Mouse (Mus musculus) embryonic facial prominence, embryonic 10.5 days (tissue): ENCODE data around the gene Gm3646. TPM values are rescaled to one million over a fixed set of nuclear protein-coding genes. Genes with fewer than 3 reads are reported as not detected.

Source experiments
- DNase-seq: peaks from one replicate; pipeline ENCODE4 v3.0.0-alpha.2; 2017; ENCODE audit warnings: low spot score
- H3K27ac ChIP-seq: fragments of 300-500 bp; sonication (generic); replicated peaks from 2 replicates; pipeline ENCODE4 v1.5.1; 2016; ENCODE audit warnings: mild to moderate bottlenecking
- H3K27me3 ChIP-seq: fragments of 300-500 bp; sonication (generic); replicated peaks from 2 replicates; pipeline ENCODE4 v1.6.1; 2016; ENCODE audit warnings: low read depth, mild to moderate bottlenecking; ENCODE audit not compliant: poor library complexity, severe bottlenecking
- H3K36me3 ChIP-seq: fragments of 300-500 bp; sonication (generic); replicated peaks from 2 replicates; pipeline ENCODE4 v1.6.1; 2016; ENCODE audit warnings: mild to moderate bottlenecking, moderate library complexity
- H3K4me1 ChIP-seq: fragments of 300-500 bp; sonication (generic); 2 replicates; pipeline ENCODE4 v1.6.1; 2016
- H3K4me3 ChIP-seq: fragments of 300-500 bp; sonication (generic); 2 replicates; pipeline ENCODE4 v1.5.1; 2016; ENCODE audit warnings: mild to moderate bottlenecking, moderate library complexity
- H3K9me3 ChIP-seq: fragments of 300-500 bp; sonication (generic); 2 replicates; pipeline ENCODE4 v1.6.1; 2016; ENCODE audit warnings: mild to moderate bottlenecking
- WGBS: fragments of 180-500 bp; shearing (Covaris S2); methylation state at CpG from one replicate; pipeline ENCODE4 v1.1.7; 2016; 5-methylcytosine and 5-hydroxymethylcytosine counted together
- polyA plus RNA-seq: library from polyadenylated mRNA; unstranded; fragments of >200 nt; fragmentation: Nextera tagmentation; extraction: Ambion mirVana; gene quantifications from 2 replicates; pipeline ENCODE4 v1.2.1, GENCODE M21; 2016

Gene Gm3646
- not detected in 2 replicates for polyA plus RNA-seq

DNA sequence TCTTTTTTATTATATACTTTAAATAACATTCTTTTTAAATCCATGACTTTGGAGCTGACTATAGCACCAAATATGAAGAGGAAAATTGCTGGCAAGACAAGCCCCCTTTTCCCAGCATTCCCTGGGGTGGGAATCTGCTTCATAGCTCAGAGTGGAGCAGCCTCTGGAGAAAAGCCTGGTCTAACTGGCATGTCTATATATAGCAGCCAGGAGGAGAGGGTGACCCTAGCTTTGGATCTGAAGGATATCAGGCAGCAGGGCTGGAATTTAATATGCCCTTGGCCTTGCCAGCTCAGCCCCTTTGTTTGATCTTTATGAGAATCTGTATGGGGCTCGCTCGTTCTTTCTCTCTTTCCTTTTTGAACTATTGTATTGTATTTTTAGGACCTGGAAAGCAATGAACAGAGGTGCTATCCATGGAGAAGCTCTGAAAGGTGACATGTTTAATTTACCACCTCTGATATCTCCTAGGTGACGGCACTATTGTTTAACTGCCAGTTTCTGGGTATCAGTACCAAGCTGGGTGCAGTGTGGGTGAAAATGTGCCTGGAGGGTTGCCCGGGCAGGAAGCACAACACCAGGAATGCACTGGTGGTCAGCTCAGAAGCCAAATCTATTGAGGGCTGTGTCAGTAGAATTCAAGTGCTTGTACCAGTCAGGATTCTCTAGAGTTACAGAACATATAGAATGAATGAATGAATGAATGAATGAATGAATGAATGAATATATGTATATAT, at the start of gene Gm3646:
Gene Gm3646, minus strand, starts transcription at position 90 of the 737 bp plus-strand sequence.
- Histone ChIP-seq H3K27ac (no peak within 1 kb of the TSS), H3K4me3 (no peak within 1 kb of the TSS), H3K9me3 (no peaks in the 10 kb centered on the region), H3K27me3 (no peaks in the 10 kb centered on the region), H3K36me3 (no peaks in the 10 kb centered on the region), H3K4me1 (no peaks in the 10 kb centered on the region)
- no peak for DNase-seq
- 89% methylated on average over 4 of the region's 4 CpGs for WGBS

DNA sequence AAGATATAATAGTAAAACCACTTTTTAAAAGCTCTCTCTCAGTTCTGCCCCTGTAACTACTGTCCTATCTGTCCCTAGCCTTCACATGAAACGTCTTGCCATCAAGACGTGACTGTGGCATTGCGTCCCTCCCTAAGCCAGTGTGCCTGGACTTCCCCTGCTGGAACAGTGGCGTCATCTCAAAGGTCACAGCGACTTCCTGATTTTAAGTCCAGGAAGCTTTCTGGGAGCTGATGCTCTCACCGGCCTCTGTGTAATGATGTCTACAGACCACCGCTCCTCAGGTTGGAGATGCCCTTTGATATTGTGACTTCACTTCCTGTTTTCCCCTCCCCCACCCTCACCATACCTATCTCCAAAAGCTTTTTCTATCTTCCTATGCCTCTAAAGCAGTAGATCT, 41.9 kb upstream of the Gm3646 start:
- no peak overlapping the region for H3K27ac ChIP-seq
- no peaks in the 10 kb centered on the region for H3K36me3 ChIP-seq
- H3K9me3 ChIP-seq = no peaks in the 10 kb centered on the region
- H3K27me3 ChIP-seq = no peaks in the 10 kb centered on the region
- no peak for DNase-seq
- no peak overlapping the region for H3K4me3 ChIP-seq
- H3K4me1 ChIP-seq = peaks cover 9% of the 10 kb centered on the region
- 84% methylated on average over 7 of the region's 7 CpGs for WGBS

DNA sequence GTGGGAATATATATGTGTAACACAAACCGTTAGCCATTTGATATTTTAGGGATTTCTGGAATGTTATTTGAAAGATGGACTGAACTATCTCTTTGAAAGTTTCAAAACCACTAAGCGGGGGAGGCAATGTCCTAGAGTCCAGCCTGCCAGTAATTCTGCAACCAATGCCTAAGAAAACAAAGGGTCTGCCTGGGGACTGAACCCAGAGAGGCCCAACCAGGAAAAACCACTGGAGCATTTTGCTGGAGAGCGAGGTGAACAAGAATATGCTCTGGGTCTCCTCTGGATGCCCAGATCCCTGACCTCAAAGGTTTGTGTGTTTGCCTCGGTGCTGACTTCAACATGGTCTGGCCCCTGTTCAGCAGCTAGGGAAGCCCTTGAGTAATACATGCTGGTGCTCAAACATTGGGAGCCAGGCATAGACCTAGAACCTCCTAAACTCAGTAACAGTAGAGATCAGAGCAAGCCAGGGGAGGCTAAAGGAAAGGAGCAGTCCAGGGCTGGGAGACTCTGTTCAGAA, 41.0 kb upstream of the Gm3646 start:
- Histone ChIP-seq H3K9me3 (no peaks in the 10 kb centered on the region), H3K27me3 (no peaks in the 10 kb centered on the region), H3K27ac (no peak overlapping the region), H3K4me3 (no peak overlapping the region), H3K36me3 (no peaks in the 10 kb centered on the region), H3K4me1 (peaks cover 9% of the 10 kb centered on the region)
- DNase-seq = no peak
- 66% methylated on average over 4 of the region's 4 CpGs for whole genome bisulfite sequencing

DNA sequence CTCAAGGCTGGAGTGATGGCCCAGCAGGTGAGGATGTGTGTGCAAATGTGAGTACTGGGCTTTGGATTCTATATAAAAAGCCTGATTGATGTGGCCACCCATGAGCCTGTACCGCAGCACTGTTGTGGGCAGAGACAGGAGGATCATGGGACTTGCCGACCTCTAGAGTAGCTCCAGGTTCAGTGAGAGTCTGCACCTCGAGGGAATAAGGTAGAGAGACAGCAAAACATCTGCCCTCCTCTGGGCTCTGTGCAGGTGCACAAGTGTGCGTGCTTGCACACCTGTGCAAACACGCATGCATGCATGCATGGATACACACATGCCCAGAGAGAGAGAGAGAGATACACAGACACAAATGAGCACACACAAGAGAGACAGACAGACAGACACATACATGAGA, 38.2 kb upstream of the Gm3646 start:
- Histone ChIP-seq H3K4me3 (no peak overlapping the region), H3K4me1 (peaks cover 22% of the 10 kb centered on the region), H3K27ac (no peak overlapping the region), H3K36me3 (no peaks in the 10 kb centered on the region), H3K9me3 (no peaks in the 10 kb centered on the region), H3K27me3 (no peaks in the 10 kb centered on the region)
- no peak for DNase-seq
- 84% methylated on average over 5 of the region's 5 CpGs for WGBS

DNA sequence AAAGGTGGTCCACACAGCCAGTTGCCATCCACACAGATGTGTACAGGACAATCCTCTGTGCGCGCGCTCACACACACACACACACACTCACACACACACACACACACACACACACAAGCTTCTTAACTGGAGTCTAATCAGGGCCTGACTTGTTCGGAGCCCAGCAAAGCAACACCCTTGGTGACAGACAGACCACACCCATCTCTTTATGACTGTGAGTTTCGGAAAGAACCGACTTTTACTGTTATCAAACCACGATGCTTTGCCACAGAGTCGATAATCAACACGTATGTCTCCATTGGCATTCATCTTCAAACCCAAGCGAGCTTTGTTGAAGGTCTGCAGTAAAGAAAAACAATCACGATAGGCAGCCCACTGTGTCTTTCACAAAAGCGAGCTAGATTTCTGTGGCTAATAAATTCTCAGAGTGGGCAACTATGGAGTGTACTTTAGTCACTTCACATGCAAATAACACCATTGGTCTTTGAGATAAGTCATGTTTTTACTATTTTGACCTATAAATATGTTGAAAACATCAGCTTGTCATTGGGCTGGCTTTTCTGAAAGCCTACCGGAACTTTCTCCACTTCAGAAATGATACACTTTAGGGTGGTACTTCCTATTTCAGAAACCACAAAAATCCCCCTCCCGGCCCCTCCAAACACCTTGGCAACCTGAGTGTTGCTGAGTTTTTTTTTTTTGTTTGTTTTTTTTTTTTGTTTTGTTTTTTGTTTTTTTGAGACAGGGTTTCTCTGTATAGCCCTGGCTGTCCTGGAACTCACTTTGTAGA, 37.3 kb upstream of the Gm3646 start:
- Histone ChIP-seq H3K27ac (no peak overlapping the region), H3K9me3 (no peaks in the 10 kb centered on the region), H3K27me3 (no peaks in the 10 kb centered on the region), H3K4me3 (no peak overlapping the region), H3K36me3 (no peaks in the 10 kb centered on the region), H3K4me1 (peaks cover 22% of the 10 kb centered on the region)
- WGBS = 92% methylated on average over 14 of the region's 14 CpGs
- DNase-seq = no peak

DNA sequence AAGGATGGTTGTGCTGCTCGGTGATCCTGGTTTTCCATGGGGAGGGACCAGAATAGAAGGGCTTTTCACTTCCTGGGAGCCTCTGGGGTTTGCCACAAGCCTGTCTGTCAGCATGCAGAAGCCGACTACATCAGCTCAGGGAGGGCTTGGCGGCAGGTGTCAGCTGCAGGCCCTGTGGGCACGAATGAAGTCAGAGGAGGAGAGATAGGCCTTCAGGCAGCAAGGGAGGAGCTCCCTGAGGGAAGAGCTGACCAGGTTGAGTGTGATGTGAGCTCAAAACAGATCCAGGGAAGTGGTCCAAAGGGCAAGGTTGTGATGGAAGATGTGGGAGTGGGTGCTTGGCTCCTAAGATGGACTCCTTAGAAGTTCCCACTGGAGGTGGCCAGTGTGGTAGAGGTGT, 35.7 kb upstream of the Gm3646 start:
- Histone ChIP-seq H3K27ac (no peak overlapping the region), H3K27me3 (no peaks in the 10 kb centered on the region), H3K4me3 (no peak overlapping the region), H3K9me3 (no peaks in the 10 kb centered on the region), H3K36me3 (no peaks in the 10 kb centered on the region), H3K4me1 (peaks cover 13% of the 10 kb centered on the region)
- WGBS = 65% methylated on average over 4 of the region's 4 CpGs
- DNase-seq = no peak

DNA sequence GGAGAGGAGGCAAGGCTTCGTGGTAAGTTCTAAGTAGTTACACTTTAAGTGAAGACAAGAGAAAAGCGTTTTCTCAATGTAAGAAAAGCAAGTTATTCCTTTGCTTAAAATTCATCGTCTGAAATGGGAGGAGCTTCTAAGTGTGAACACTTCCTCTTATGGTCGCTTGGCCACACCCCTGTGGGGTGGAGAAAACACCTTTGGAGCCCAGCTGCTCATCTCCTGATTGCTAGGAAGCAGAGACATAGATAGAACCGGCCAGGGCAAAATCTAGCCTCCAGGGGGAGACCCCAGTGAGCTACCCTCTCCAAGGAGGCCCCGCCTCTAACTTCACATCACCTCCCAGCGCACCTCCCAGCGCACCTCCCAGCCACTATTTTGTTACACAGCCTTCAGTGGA, 34.7 kb upstream of the Gm3646 start:
- 63% methylated on average over 8 of the region's 8 CpGs for WGBS
- no peaks in the 10 kb centered on the region for H3K36me3 ChIP-seq
- H3K27me3 ChIP-seq = no peaks in the 10 kb centered on the region
- no peaks in the 10 kb centered on the region for H3K9me3 ChIP-seq
- no peak overlapping the region for H3K27ac ChIP-seq
- no peak for DNase-seq
- peaks cover 13% of the 10 kb centered on the region for H3K4me1 ChIP-seq
- no peak overlapping the region for H3K4me3 ChIP-seq

DNA sequence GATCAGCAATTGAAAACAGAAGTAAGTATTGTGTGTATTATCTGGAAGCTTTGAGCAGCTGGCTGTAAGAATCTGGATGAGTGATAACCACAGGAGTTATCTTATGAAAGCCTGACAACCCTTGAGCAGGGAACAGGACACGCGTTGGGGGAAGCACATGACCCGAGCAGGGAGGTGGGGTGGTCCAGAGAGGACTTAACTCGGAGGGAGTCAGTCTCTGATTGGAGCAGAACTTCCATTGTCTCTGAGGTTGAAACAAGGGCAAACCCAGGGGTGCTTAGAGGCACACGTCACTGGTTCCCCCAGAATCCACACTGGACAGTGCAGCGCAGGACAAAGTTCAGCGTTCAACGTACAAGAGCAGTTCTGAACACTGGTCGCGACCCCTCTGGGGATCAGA, 34.1 kb upstream of the Gm3646 start:
- Histone ChIP-seq H3K4me1 (peaks cover 13% of the 10 kb centered on the region), H3K27ac (peak overlapping the region; percentile 45; the same call in 1 of the 2 replicates), H3K4me3 (no peak overlapping the region), H3K9me3 (no peaks in the 10 kb centered on the region), H3K27me3 (no peaks in the 10 kb centered on the region), H3K36me3 (no peaks in the 10 kb centered on the region)
- no peak for DNase-seq
- 55% methylated on average over 10 of the region's 10 CpGs for WGBS

DNA sequence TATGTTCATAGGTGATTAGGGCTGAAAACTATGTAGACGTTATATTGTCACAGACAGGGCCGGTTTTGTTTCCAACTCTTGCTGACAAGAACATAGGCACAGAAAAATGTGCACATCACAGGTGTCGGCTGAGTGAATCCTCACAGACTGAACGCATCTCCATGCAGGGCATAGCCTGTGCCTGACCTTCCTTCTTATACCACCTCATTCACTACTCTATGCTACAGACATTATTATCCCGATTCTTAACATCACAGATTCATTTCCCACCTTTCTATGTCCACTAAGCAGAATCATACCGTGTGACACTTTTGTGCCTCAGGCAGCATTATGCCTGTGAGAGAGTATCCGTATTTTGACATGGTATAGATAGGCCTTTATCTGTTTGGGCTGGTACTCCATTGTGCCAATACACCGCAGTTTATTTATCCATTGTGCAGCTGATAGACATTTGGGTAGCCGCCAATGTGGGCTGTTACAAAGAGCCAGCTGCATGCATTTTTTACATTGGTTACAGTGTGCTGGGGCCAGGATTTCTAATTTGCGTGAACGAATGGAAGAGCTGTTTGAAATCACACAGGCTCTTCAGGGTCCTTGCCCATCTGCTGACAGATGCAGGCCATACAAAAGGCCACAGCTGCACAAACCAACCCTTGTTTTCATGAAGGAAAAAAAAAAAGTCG, 33.5 kb upstream of the Gm3646 start:
- H3K27me3 ChIP-seq = no peaks in the 10 kb centered on the region
- no peaks in the 10 kb centered on the region for H3K36me3 ChIP-seq
- no peak overlapping the region for H3K27ac ChIP-seq
- no peak overlapping the region for H3K4me3 ChIP-seq
- H3K4me1 ChIP-seq = peaks cover 13% of the 10 kb centered on the region
- no peaks in the 10 kb centered on the region for H3K9me3 ChIP-seq
- WGBS = 76% methylated on average over 12 of the region's 12 CpGs
- no peak for DNase-seq

DNA sequence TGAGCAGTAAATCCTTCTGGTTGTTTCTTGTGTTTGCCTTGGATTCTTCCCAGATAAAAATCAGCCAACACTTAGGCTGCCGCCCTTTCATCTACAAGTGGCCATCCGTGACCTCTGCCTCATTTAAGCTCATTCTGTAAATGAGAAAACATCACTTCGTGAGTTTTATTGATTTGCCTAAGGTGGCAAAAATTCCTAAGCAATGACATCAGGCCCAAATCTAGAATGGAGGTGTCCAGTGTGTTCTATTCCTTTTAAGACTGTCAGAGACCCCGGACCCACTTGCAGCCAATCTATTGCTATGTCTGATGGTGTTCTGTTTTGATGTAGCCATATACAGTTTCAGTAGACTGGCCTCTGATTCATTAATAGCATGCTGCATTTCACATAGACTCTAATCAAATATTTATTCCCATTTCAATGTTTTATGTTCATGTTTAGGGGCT, 26.5 kb upstream of the Gm3646 start:
- no peaks in the 10 kb centered on the region for H3K9me3 ChIP-seq
- no peaks in the 10 kb centered on the region for H3K27me3 ChIP-seq
- no peaks in the 10 kb centered on the region for H3K36me3 ChIP-seq
- H3K4me3 ChIP-seq = no peak overlapping the region
- H3K27ac ChIP-seq = no peak overlapping the region
- WGBS = 81% methylated on average over 4 of the region's 4 CpGs
- peaks cover 22% of the 10 kb centered on the region; the same call in 1 of the 2 replicates for H3K4me1 ChIP-seq
- DNase-seq = no peak

DNA sequence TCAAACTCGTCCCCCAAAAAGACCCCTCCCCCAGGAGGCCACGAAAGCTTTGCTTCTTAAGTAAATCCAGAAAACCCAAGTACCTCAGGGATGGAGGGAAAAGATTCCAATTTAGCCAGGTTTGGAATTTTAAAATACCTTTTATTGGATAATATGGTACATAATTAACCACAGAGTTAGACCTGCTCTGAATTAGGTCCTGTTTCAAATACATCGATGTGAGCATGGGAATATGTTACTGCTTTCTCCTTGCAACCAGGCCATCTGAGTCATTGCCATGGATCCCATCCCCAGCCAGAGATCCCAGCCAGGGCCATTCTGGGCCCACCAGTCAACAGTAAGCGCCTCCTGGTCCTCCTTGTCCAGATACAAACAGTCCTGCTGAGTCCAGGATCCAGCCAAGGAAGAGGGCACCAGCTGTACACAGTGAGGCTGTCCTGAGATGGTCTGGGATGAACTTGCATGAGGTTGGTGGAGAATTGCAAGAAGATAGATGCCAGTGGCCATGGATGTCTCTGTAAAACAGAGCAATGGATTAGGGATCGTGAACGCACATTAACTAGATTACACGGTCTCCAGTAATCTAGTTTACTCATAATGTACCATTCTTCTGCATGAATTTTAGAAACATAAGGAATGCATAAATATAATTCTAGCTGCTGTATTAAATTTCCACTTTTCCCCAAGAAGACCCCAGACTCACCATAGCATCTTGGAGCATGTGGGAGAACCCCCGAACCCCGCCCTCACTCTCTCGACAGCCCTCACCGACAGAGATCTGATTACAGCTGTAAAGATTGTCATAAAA, 25.9 kb upstream of the Gm3646 start:
- Histone ChIP-seq H3K36me3 (no peaks in the 10 kb centered on the region), H3K4me3 (no peak overlapping the region), H3K4me1 (peaks cover 22% of the 10 kb centered on the region; the same call in 1 of the 2 replicates), H3K27me3 (no peaks in the 10 kb centered on the region), H3K9me3 (no peaks in the 10 kb centered on the region), H3K27ac (no peak overlapping the region)
- WGBS = 73% methylated on average over 11 of the region's 11 CpGs
- no peak for DNase-seq

DNA sequence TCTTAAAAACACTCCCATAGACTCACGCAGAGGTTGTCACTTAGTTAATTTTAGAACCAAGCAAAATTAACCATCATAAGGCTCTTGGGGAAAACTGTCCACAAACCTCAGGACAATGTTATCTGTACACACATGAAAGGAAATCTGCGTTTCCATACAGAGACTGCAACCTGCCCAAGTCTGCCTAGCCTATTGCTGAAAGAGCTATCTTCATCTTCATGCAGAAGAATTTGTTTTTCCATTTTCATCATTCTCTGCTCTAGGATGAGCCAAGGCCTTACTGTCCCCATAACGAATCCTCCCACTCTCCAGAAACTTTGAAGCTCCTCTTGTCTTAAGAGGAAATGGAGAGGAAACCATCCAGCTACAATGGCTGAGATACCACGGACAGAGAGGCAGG, 19.8 kb upstream of the Gm3646 start:
- 84% methylated on average over 4 of the region's 4 CpGs for WGBS
- Histone ChIP-seq H3K36me3 (no peaks in the 10 kb centered on the region), H3K27me3 (no peaks in the 10 kb centered on the region), H3K4me3 (no peak overlapping the region), H3K9me3 (no peaks in the 10 kb centered on the region), H3K27ac (no peak overlapping the region), H3K4me1 (peaks cover 13% of the 10 kb centered on the region; the same call in 1 of the 2 replicates)
- DNase-seq = no peak
